In the genomic region with DNA sequence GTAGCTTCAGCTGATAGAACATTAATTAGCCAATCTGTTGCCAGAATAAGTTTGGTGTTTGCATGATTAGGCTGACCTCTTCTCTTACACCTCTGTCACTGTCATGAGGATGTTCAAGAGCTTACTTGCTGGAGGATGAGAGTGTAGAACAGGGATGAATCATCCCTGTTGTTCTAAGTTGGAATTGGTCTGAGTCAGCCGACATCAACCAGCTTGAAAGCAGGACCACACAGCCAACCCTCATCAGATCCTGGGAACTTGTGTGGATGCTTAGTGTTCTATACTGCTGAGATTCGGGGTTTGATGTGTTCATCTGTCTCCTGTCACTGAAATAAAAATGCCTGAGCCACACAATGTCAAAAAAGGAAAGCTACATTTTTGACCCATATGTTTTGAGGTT, we compare ENCODE assay signal across 18 mouse cellular contexts. TPM values are rescaled to one million over a fixed set of nuclear protein-coding genes. Genes with fewer than 3 reads are reported as not detected.
"Had no signal": no experiment of that assay in that cellular context is flagged by ENCODE, and none has a peak within 500 bp of the region (broad histone marks: within the 10 kb centered on the region; RNA-seq: fewer than 3 reads in every experiment).

No protein-coding gene starts in this region.

- DNase-seq: gastrocnemius, postnatal 14 days; gastrocnemius, postnatal 36 days; heart, adult 18-20 months; heart, postnatal 14 days; heart, postnatal 36 days; kidney, adult 18-20 months; kidney, adult 8-10 months; kidney, postnatal 10 days; kidney, postnatal 25 days; kidney, postnatal 4 days; layer of hippocampus, postnatal 36 days; left cerebral cortex, postnatal 4 days had no signal

- ATAC-seq: hindbrain, postnatal 0 days; intestine, embryonic 15.5 days; intestine, postnatal 0 days; liver, embryonic 12.5 days had no signal

RNA-seq across cellular contexts. Expression of gene Ano4, which starts 44.2 kb away (rescaled TPM):
- total RNA-seq: hematopoietic stem cell, adult 5-6 weeks had no signal
- polyA plus RNA-seq: intestine, postnatal 0 days; liver, adult 2 months had no signal
